Mouse (Mus musculus) right cerebral cortex, postnatal 4 days (tissue): Measurements from ENCODE around the gene Inip.
A peak's percentile ranks its signal among the peaks of the same experiment; 100 is the strongest.

ENCODE experiments used
- DNase-seq: peaks from one replicate; pipeline ENCODE4 v3.0.0-alpha.2; 2022

Inip gene

DNA sequence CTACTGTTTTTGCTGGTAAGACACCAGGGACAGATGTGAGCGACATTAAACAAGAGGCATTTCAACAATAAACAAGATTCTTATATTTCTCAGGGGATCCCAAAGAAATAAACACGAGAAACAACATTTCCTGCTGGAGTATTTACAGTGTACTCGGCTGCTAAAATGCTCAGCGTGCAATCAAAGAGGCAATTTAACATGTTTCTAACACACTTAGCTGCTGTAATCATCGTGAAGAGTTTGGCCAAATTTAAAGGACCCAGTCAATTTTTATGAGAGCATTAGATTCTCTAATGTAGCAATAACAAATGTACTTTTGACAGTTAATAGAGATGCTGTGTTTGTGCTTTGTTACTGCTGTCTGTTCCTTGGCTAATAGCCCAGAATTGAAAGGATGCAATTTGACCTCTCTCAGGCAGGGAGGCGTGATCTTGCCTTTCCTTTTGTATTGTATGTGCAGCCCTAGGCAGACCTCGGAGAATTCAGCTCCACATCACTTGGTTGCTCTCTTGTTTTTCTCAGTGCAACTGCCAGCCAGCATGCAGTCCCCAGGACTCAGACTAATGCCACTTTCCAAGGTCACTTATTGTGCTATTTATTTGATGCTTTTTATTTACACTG, 35.9 kb downstream of the Inip start:
- no peak for DNase-seq

DNA sequence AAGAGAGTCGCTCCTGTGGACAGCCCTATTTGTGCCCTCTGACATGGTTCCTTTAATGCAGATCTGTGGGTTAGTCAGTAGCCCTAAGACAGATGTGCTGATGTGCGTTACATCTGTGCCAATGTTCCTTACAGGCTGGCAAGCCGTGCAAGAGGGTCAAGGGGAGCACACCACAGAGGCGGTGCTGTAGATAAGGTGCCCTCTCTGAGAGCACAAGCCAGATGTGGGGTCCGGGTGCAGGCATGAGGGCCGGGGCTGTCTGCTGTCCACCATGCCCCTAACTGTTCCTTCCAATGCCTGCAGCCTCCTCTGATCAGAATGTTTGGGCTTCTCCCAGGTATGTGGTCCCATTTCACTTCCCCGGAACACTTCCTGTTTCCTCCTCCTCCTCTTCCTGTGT, 36.4 kb downstream of the Inip start:
- no peak for DNase-seq

DNA sequence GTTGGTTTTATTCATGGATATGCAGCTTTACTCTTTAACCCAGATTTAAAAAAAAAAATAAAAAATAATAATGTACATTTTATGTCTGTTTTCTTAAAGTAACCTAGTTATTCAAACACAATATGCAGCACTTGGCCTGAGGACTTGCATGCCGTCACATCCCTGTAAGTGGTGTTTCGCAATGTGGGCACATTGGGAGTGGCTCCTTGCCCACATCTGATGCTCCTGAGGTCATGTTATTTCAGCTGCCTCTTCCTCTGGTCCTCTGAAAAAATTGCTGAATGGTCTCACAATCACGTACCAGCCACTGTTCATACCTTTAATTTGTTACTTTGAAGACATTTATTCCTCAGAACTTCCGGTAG, 40.0 kb downstream of the Inip start:
- DNase-seq: no peak

DNA sequence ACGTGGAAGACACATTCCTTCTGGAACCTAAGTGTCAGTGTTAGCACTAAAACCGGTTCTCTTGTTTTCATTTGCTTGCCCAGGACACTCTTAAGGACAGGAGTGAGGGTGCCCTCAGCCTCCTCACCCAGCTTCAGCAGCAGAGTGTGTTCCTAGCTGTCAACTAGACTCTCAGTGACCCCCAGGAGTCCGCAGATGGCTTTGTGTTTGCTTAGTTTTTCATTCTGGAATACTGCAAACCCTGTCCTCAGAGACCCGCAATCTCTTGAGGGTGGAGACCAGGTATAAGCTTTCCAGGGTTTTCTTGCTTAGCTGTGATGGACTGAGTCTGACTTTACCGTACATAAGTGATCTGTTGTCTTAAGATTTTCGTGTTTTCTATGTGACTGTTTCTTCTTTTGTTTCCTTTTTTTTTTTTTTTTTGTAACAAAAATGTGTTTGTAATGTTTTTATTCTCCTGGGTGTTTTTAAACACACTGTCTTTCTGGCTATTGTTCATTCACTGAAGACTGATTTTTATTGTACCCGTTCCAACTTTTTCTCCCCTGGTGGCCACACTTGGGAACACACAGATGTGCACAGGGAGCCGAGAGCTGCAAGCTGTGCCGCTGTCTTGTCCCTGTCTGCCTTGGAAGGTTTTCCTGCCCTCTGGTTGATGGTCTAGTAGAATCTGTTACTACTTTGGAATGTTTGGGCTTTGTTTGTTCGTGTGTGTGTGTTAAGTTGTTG, 40.6 kb downstream of the Inip start:
- peak; percentile 19 for DNase-seq

DNA sequence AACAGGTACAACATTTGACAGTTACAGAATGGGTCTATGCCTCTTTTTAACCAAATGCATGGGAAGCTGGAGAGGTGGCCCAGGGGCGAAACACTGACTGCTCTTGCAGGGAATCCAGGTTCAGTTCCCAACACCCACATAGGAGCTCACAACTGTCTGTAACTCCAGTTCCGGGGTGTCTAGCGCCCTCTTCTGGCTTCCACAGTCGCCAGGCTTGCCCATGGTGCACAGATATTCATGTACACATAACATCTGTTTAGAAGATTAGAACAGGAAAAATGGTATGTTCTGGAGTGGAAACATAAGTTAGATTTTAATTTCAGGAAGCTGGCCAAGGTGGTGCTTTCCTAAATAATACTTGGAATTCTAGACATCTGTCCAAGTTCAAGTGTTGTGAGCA, 41.4 kb downstream of the Inip start:
- DNase-seq: no peak

DNA sequence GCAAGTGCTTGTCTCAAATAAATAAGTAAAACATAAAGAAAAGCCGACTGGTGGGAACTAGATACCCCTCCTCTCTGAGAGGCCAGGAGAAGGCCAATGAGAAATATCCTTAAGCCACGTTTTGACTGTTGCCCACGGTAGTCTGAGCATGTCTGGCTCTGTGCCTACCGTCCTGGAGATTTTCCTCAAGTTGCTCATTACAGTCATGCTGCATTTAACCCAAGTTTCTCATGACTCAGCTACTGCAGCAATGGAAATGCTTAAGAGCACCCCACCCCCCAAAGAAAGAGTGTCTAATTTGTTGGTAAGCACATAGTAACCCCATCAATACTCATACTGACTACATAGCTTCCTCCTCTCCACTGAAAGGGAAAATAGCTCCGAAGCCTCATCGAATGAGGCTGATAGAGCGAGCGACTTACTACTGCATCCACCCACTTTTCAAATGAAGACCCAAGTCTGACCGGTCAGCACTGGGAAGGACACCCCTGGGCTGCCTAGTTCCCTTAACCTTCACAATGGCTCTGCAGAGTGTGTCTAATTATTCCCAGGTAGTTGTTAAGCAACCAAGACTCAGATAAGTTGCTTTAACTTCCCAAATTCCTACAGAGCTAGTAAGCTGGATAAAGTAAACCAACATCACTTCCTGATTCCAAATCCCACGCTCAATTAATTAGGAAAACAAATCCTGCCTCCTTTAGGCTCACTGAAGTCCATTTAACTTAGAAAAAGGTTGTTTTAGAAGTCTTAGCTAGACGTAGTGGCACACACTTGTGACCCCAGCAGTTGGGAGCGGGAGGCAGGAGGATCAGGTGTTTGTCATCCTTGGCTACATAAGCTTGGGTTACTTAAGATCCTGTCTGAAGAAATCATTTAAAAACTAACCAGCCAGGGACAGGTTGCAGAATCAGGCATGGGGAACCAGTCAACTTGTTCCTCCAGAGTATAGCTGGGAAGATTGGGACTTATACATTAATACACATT, 43.6 kb downstream of the Inip start:
- DNase-seq: no peak

DNA sequence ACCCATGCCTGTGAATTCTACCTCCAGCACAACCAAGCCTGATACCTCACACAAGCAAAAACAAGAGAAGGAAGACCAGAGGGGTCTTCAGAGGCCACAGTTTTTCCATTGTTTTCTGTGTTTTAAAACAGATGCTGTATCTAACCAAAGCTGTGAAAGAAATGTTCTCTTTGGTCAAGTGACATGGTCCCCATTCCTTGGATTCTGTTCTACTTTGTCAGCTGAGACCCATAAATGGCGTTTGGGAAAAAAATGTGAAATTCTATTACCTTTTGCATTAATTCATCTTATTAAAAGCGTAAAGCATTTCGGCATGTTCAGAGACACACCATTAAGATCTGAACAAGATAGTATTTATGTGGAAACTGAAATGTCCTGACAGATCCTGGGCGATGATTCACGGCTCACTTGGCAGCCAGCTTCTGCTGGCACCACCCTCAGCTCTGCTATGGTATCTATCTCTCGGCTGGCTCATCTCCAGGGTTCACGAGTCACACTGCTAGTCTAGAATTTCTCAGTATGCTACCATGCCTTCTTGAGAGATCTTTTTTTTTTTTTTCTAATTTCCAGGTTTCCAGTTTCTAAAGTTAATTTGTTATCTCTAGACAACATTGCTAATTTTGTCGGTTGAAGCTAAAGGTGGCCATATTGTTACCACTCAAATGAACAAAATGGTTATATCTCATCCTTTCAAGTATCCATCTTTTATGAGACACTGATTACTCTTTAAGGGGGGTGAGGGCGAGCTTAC, 44.9 kb downstream of the Inip start:
- peak; percentile 68 for DNase-seq

DNA sequence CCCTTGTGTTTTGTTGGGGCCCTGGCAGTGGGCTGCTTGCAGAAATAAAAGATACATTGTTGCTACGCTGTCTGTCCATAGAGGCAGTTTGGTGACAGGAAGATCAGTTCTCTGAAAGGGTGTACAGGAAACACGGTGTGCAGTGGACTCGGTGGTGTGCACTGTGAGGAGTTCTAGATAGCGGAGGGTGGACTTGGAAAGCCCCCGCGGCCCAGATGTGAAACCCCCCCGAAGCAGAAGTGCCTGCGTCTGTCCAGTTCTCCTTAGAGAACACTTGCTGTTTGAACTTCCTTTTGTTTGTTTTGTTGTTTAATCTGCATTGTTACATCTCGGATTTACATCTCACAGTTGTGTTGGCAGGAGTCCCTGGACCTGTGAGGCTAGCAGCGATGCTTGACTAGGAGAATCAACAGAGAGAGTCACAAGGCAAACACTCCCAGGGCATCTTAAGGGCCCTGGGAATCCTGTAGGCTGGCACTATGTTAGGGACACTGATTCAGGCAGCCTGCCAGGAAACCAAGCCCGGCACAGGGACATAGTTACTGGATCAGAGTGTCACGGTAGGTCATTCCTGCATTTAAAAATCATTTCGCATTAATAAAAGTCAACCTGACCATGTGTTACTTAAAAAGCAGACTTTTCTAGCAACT, 47.8 kb downstream of the Inip start:
- DNase-seq: no peak

DNA sequence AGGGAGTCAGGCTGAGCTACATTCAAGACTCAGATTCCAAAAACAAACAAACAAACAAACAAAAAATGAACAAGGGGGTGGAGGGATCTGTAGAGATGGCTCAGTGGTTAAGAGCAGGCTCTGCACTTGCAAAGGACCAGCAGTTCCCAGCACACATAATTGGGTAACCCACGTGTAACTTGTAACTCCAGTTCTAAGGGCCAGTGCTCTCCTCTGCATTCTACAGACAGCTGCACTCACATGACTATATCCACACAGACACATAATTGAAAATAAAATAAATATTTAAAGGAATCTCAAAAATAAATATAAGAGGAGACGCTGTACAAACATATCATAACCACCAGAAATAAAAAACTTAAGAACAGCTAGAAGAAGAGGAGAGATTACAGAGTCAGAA, 61.5 kb downstream of the Inip start:
- no peak for DNase-seq

DNA sequence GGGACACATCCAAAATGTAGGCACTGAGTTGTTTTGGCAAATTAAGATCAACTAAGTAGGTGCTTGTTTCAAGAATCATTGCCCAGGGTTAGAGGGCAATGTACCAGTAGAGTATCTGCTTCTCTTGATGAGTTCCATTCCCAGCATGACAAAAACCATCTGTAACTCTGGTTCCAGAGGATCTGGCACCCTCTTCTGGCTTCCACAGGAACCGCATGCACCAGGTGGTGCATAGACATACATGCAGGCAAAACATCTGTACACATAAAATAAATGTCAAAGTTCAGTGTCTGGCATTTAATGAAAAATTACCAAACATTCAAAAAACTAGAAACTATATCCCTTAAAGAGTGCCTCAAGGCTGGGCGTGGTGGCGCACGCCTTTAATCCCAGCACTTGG, 62.1 kb downstream of the Inip start:
- DNase-seq: no peak

DNA sequence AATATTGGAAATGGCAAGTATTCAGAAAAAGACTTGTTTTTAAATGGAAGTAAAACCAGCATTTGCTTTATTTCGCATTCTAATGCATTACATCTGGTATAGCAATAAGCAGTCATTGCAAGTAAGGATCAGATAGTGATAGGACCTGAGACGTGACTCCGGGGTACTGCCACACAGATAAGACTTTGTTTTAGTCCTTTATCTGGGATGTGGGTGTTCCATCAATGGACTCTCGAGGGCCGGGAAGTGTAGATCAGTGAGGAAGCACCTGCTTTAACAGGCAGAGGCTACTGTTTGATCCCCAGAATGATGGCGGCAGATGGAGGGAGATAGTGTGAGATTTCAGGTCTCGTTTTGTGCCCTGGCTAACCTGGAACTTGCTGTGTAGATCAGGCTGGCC, 69.8 kb downstream of the Inip start:
- no peak for DNase-seq

DNA sequence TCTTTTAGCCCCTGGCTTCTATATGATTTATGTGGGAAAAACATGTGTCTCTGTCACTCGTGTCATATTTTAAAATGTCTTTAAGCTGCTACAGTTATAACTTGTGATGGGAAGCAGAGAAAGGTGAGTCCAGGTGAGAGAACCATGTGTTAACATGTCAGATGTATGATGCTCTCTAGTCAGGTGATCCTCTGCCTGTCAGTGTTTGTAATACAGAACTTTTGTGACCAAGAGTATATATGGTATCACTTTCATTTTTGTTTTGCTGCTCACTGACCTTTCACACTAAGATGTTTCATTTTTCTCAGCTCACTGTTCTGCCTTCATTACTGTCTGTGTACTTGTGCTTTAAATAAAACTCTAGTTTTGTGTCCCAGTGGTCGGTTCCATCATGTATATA, 72.5 kb downstream of the Inip start:
- no peak for DNase-seq

DNA sequence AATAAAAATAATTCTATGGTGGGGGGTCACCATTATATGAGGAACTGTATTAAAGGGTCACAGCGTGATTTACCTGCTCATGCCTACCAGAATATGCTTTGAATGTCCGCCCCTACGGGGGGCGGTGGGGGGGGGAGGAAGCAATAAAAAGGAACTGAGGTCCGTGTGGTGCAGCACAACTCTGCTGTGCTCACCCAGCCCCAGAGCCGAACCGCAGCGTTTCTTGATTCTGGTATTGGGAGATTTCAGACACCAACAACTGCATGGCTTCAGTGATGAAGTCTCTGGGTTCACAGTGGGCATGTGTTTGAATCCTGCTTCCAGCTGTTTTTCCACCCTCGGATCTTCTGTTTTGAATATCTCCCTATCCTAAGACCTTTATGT, 73.5 kb downstream of the Inip start:
- DNase-seq: no peak

DNA sequence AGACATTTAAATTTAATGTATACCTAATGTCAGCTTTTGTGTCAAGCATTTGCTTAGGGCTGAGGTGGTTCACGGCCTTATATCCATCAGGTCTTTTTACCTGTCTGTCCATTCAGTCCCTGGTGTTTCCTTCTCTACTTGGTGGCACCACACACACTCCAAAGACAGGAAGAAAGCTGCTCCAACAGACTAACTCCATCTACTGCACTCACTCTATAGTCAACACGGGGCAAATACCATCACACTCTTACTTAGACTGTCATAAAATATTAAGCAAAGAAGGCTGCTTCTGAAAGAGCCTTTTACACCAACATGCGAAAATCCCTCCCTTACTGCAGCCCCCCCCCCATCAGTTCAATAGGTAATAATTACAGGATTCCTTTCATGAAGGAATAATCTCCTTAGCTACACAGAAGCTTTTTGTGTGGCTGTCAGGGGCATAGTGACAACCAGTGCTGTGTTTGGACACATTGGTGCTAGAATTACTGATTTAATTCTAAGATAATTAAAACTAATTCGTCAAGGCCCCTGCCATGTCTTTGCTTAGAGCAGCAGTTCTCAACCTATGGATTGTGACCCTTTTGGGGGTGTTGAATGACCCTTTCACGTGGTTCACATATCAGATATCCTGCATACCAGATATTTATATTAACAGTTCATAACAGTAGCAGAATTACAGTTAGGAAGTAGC, 74.1 kb downstream of the Inip start:
- DNase-seq: no peak

DNA sequence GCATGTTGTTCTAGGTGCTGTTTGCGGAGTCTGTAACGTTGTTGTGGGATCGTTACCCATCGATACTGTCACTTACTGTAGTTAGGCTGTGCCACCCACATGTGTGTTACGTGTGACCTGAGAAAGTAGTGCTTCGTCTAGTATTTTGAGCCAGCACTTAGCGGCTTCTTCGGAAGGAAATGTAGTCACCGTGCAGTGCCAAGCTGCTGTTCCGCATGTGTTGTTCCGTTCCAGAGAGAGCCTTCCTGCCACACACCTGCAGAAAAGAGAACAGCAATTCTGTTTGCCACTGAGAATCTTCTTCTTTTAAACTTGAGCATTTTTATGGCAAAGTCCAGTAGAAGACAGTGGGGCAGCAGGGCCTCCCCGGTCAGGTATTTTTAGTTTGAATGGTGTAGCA, 74.9 kb downstream of the Inip start:
- no peak for DNase-seq

DNA sequence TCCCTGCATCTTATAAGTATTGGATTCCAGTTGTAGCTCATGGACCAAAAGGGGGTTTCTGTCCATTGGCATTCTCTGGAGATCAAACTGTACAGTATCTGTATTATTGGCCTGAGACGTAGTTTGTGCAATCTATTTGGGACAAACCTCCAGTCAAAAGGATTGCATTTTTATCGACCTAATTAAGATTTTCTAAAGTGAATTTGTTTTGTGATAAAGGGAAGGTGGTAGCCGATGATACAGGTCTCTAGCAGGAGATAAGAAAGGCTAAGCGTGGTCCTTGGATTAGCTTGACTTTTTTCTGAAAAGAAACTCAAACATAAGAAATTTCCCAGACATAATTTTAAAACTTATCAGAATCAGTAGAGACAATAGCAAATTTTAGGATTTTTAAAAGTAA, 75.8 kb downstream of the Inip start:
- DNase-seq: no peak

DNA sequence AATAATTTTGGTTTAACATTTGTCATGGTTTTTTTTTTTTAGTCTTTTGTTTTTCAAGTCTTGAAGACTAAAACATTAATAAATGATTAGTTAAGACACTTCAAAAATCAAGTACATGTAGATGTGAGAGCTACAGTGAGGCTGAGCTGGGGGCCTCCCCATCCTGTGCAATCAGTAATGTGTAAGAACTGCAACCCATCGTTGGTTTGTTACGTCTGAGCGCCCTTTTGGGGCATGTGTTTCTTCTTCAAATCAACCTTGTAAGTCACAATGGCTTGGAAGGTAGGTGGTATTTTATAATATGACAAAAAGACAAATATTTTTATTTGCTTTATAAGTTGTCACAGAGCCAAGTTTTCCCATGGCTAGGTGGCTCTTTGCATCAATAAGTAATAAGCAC, 79.6 kb downstream of the Inip start:
- DNase-seq: no peak
